Mouse (Mus musculus) olfactory bulb, adult 2 months (tissue): ENCODE data around the gene Tsen34. TPM values are rescaled to one million over a fixed set of nuclear protein-coding genes. Genes with fewer than 3 reads are reported as not detected.
"Not testable (repeated sequence)": the region's sequence is repeated elsewhere in the genome, so short reads cannot be mapped to it uniquely, and the experiment has no call there.

Experiments
- H3K27ac ChIP-seq: fragments of 200-500 bp; 2 replicates; pipeline ENCODE4 v1.5.1; 2012; ENCODE audit warnings: low read depth, low read length; ENCODE audit not compliant: insufficient read depth
- H3K4me1 ChIP-seq: fragments of 200-500 bp; 2 replicates; pipeline ENCODE4 v1.6.1; 2012; ENCODE audit warnings: low read length; ENCODE audit not compliant: control insufficient read depth, insufficient read depth
- H3K4me3 ChIP-seq: fragments of 200-500 bp; 2 replicates; pipeline ENCODE4 v1.5.1; 2012; ENCODE audit warnings: mild to moderate bottlenecking, low read depth, low read length, moderate library complexity; ENCODE audit not compliant: insufficient read depth
- CTCF ChIP-seq: fragments of 200-500 bp; IDR thresholded peaks from 2 replicates; pipeline ENCODE4 v1.5.1; 2012; ENCODE audit warnings: low read depth, mild to moderate bottlenecking, low read length, moderate library complexity; ENCODE audit not compliant: insufficient read depth
- POLR2A ChIP-seq: fragments of 200-500 bp; IDR thresholded peaks from 2 replicates; pipeline ENCODE4 v1.6.1; 2012; ENCODE audit warnings: mild to moderate bottlenecking, low read depth, low read length, moderate library complexity; ENCODE audit not compliant: insufficient read depth
- WGBS: fragments of 180-500 bp; shearing (Covaris S2); methylation state at CpG from one replicate; pipeline ENCODE4 v1.1.7; 2018; 5-methylcytosine and 5-hydroxymethylcytosine counted together
- polyA plus RNA-seq: library from polyadenylated mRNA; stranded (reverse); fragments of >200 nt; gene quantifications from 2 replicates; pipeline ENCODE4 v1.2.4, GENCODE M21; 2012; ENCODE audit warnings: low replicate concordance; ENCODE audit not compliant: missing spikeins, insufficient read depth, insufficient read length

Gene Tsen34
- polyA plus RNA-seq, 1 experiment = not detected

- TF ChIP-seq POLR2A = no peak
- no peak for TF ChIP-seq CTCF
- H3K27ac ChIP-seq = no peak overlapping the region
- H3K4me3 ChIP-seq = no peak overlapping the region
- peaks cover 9% of the 10 kb centered on the region for H3K4me1 ChIP-seq
- WGBS = 95% methylated on average over 6 of the region's 6 CpGs
Observed at GRCm38 (mm10) chr7:3698471-3698870, 5.8 kb downstream of the Tsen34 start.

GRCm38 (mm10) chr7:3703148-3703878 is 10.7 kb downstream of the Tsen34 start:
- H3K4me3 ChIP-seq = no peak overlapping the region
- WGBS = 21% methylated on average over 6 of the region's 6 CpGs
- TF ChIP-seq POLR2A (no peak), CTCF (no peak)

GRCm38 (mm10) chr7:3703879-3704441 is 11.3 kb downstream of the Tsen34 start, which contains the start of gene Rps9:
Rps9 (plus strand) TSS chr7:3703993.
- peaks cover 12% of the 10 kb centered on the region for H3K4me1 ChIP-seq
- WGBS = under 1% methylated on average over 42 of the region's 42 CpGs
- H3K4me3 ChIP-seq = peak within 1 kb of the TSS; percentile 58
- TF ChIP-seq POLR2A = peak; percentile 83
- TF ChIP-seq CTCF = 0 out of 2 replicates have a peak, but pooled peaks have one; percentile 11
- peak within 1 kb of the TSS; percentile 95 for H3K27ac ChIP-seq

More at GRCm38 (mm10) chr7:3703148-3703878, 10.7 kb downstream of the Tsen34 start:
- peak overlapping the region; percentile 95; the same call in 1 of the 2 replicates for H3K27ac ChIP-seq
- H3K4me1 ChIP-seq = peaks cover 12% of the 10 kb centered on the region

DNA sequence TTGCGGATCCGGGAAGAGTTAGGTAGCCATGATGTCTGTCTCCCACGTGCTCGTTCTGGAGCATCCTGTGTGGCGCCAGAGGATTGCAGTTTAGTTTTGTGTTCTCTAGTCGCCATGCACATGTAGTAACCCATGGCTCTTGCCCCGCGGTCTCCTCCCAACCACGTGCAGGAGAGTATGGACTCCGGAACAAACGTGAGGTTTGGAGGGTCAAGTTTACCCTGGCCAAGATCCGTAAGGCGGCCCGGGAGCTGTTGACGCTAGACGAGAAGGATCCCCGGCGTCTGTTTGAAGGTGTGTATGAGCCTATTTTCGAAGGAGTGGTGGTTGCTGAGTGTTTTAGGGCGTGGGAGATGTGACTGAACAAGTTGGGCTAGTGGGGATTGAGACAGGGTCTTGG is 11.8 kb downstream of the Tsen34 start:
- H3K4me1 ChIP-seq = peaks cover 12% of the 10 kb centered on the region
- TF ChIP-seq CTCF (no peak), POLR2A (no peak)
- peak overlapping the region; percentile 58 for H3K4me3 ChIP-seq
- WGBS = 1% methylated on average over 20 of the region's 20 CpGs
- H3K27ac ChIP-seq = no peak overlapping the region

- Histone ChIP-seq H3K4me3 (peak overlapping the region; percentile 13; the same call in 1 of the 2 replicates), H3K4me1 (peaks cover 12% of the 10 kb centered on the region)
- H3K27ac ChIP-seq = not testable (repeated sequence)
- WGBS = 6% methylated on average over 7 of the region's 7 CpGs
Observed at GRCm38 (mm10) chr7:3705461-3705860, 12.8 kb downstream of the Tsen34 start.

- Histone ChIP-seq H3K4me3 (0 out of 2 replicates have a peak overlapping the region, but pooled peaks have one; percentile 13), H3K27ac (no peak overlapping the region), H3K4me1 (peaks cover 12% of the 10 kb centered on the region)
- TF ChIP-seq CTCF = no peak
- no peak for TF ChIP-seq POLR2A
- WGBS = 32% methylated on average over 6 of the region's 6 CpGs
Observed at GRCm38 (mm10) chr7:3705911-3706310, 13.2 kb downstream of the Tsen34 start.

GRCm38 (mm10) chr7:3706343-3706934 is 13.8 kb downstream of the Tsen34 start:
- Histone ChIP-seq H3K4me3 (no peak overlapping the region), H3K27ac (no peak overlapping the region), H3K4me1 (peaks cover 12% of the 10 kb centered on the region)
- 39% methylated on average over 11 of the region's 11 CpGs for WGBS
- TF ChIP-seq POLR2A = no peak
- no peak for TF ChIP-seq CTCF

- TF ChIP-seq CTCF (no peak), POLR2A (no peak)
- 67% methylated on average over 4 of the region's 4 CpGs for WGBS
- H3K4me1 ChIP-seq = peaks cover 12% of the 10 kb centered on the region
- H3K4me3 ChIP-seq = no peak overlapping the region
- no peak overlapping the region for H3K27ac ChIP-seq
Observed at GRCm38 (mm10) chr7:3707027-3707426, 14.4 kb downstream of the Tsen34 start.
